Mouse (Mus musculus) heart, embryonic 15.5 days (tissue): ENCODE data around the gene Amz1. TPM values are rescaled to one million over a fixed set of nuclear protein-coding genes. Genes with fewer than 3 reads are reported as not detected.

Experiments used
- ATAC-seq: fragments of 200-750 bp; cut with Nextera tagmentation; replicated peaks from 2 replicates; pipeline ENCODE4 v1.8.0; 2017; ENCODE audit warnings: low read depth, moderate TSS enrichment; ENCODE audit not compliant: insufficient number of reproducible peaks, insufficient read depth, low FRiP score
- H3K27ac ChIP-seq: fragments of 300-500 bp; sonication (generic); 2 replicates; pipeline ENCODE4 v1.5.1; 2015; ENCODE audit warnings: mild to moderate bottlenecking, inconsistent platforms
- H3K27me3 ChIP-seq: fragments of 300-500 bp; sonication (generic); 2 replicates; pipeline ENCODE4 v1.6.1; 2015; ENCODE audit warnings: inconsistent platforms
- H3K36me3 ChIP-seq: fragments of 300-500 bp; sonication (generic); 2 replicates; pipeline ENCODE4 v1.6.1; 2015; ENCODE audit warnings: mild to moderate bottlenecking, inconsistent platforms
- H3K4me1 ChIP-seq: fragments of 300-500 bp; sonication (generic); replicated peaks from 2 replicates; pipeline ENCODE4 v1.6.1; 2015; ENCODE audit warnings: inconsistent platforms
- H3K4me2 ChIP-seq: fragments of 300-500 bp; sonication (generic); 2 replicates; pipeline ENCODE4 v1.6.1; 2015; ENCODE audit warnings: inconsistent platforms, mild to moderate bottlenecking, moderate library complexity
- H3K4me3 ChIP-seq: fragments of 300-500 bp; sonication (generic); 2 replicates; pipeline ENCODE4 v1.5.1; 2015; ENCODE audit warnings: mild to moderate bottlenecking, inconsistent platforms
- H3K9ac ChIP-seq: fragments of 300-500 bp; sonication (generic); 2 replicates; pipeline ENCODE4 v1.6.1; 2015; ENCODE audit warnings: mild to moderate bottlenecking, inconsistent platforms
- H3K9me3 ChIP-seq: fragments of 300-500 bp; sonication (generic); replicated peaks from 2 replicates; pipeline ENCODE4 v1.6.1; 2016; ENCODE audit warnings: inconsistent platforms
- WGBS: fragments of 180-500 bp; shearing (Covaris S2); methylation state at CpG from one replicate; pipeline ENCODE4 v1.1.7; 2015; ENCODE audit warnings: mixed read lengths; 5-methylcytosine and 5-hydroxymethylcytosine counted together
- polyA plus RNA-seq: library from polyadenylated mRNA; unstranded; fragments of >200 nt; fragmentation: Nextera tagmentation; extraction: Ambion mirVana; gene quantifications from 2 replicates; pipeline ENCODE4 v1.2.1, GENCODE M21; 2015

The Amz1 gene
- polyA plus RNA-seq, 1 experiment from 2014 or later, result 0.72 TPM

DNA sequence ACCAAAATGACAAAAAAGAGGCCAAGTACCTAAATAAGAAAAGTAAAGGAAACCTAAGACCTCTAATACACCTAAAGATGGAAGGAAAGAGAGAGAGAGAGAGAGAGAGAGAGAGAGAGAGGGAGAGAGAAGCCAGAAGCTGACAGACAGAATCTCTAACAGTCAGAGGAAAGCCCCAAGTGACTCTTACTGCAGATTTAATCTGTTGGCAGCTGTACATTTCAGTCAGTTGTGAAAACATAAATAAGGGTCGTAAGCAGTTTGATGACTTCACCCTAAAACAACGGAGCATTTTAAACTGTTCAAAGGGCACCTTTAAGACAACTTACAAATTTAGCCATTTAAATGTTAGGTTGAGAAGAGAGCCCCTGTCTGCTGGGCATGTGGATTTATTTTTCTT is 66.5 kb downstream of the Amz1 start:
- H3K27me3 ChIP-seq, result no peaks in the 10 kb centered on the region
- H3K36me3 ChIP-seq, result no peaks in the 10 kb centered on the region; the same call in 1 of the 2 replicates
- no peak overlapping the region for H3K4me2 ChIP-seq
- no peak for ATAC-seq
- no peaks in the 10 kb centered on the region for H3K9me3 ChIP-seq
- no peak overlapping the region for H3K4me3 ChIP-seq
- H3K27ac ChIP-seq, result peak overlapping the region; percentile 85
- H3K9ac ChIP-seq, result no peak overlapping the region
- 37% methylated on average over 2 of the region's 2 CpGs for WGBS
- peaks cover 82% of the 10 kb centered on the region for H3K4me1 ChIP-seq

DNA sequence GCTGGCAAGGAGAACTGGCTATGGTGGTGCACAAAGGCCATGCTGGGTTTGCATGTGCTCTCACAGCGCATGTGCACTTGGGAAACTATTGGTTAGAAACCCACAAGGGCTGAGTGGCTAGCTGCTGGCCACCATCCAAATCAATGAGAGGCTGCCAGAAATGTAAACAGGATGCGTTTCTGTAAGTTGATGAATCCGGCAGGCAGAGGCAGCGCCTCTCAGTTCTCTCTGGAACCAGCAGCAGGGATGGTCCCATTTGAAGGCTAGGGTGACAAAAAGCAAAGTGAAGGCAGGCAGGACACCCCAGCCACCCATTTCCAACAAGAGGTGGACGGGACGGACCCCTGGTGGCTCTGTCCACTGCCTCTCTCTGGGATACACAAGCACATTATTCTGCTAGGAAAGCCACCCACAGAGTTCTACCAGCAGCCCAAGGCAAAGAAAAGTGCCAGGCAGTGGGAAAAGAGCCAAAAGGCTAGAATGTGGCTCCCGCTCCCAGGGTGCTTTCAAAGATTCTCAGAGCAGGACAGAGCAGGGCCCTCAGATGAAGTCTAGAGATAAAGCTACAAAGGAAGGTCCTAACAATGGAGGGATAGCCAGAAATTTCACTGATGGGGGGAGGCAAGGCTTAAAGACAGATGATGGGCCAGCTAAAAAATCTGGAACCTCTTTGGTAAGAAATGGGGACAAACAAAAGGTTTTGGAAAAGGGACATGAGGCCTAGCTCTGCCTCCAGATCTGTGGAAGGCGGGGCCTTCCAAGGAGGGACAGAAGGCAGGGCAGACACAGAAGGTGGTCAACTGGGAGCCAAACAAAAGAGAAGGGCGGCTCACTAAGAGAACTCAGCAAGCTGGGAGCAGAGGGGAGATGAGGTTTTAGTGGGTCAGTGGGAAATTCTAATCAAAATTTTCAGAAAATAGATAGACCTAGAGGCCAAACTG is 67.3 kb downstream of the Amz1 start:
- no peaks in the 10 kb centered on the region for H3K9me3 ChIP-seq
- H3K9ac ChIP-seq, result no peak overlapping the region; the same call in 1 of the 2 replicates
- H3K4me2 ChIP-seq, result peak overlapping the region; percentile 27
- H3K4me1 ChIP-seq, result peaks cover 77% of the 10 kb centered on the region
- ATAC-seq, result peak; percentile 37; the same call in 1 of the 2 replicates
- WGBS, result 25% methylated on average over 9 of the region's 9 CpGs
- H3K36me3 ChIP-seq, result no peaks in the 10 kb centered on the region
- H3K27ac ChIP-seq, result peak overlapping the region; percentile 85
- H3K4me3 ChIP-seq, result no peak overlapping the region
- H3K27me3 ChIP-seq, result no peaks in the 10 kb centered on the region

DNA sequence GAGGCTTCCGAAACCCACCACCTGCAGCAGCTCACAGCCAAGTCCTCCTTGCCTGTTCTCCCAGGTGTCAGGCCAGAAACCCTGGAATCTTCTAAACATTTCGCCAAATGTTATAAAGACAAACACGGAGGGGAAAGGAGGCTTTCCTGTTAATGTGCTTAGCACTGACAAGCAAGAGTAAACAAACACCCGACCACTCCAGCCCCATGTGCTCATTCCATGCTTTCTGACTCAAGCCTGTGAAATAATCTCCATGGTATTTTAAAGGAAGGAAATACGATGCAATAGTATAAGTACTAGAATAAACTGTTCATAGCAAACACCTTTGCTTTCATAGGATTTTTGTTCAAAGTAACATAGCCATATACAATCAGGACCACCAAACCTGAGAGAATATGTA is 68.3 kb downstream of the Amz1 start:
- H3K9me3 ChIP-seq, result no peaks in the 10 kb centered on the region
- ATAC-seq, result no peak
- H3K36me3 ChIP-seq, result no peaks in the 10 kb centered on the region
- H3K4me3 ChIP-seq, result no peak overlapping the region
- H3K9ac ChIP-seq, result no peak overlapping the region
- H3K4me2 ChIP-seq, result no peak overlapping the region
- peak overlapping the region; percentile 85 for H3K27ac ChIP-seq
- WGBS, result 46% methylated on average over 5 of the region's 5 CpGs
- H3K27me3 ChIP-seq, result no peaks in the 10 kb centered on the region
- H3K4me1 ChIP-seq, result peaks cover 73% of the 10 kb centered on the region

DNA sequence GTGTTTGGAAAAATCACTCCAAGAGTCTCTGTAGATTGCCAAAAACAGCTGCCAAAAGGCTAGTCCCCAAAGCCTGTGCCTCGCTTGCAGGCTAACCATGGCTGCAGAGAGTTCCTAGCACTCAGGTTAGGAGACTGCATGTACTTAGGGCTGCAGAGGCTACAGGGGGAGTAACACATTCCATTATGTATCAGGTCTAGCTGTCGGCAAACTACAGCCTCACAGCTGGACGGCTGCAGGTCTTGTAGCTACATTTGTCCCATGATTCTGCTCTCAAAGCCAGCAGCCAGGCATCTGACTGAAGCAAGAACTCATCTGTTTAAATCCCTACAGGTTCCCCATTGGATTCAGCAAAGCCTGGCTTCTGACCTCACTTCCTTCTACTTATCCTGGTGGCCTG is 70.8 kb downstream of the Amz1 start:
- ATAC-seq, result no peak; the same call in 1 of the 2 replicates
- H3K9me3 ChIP-seq, result no peaks in the 10 kb centered on the region
- H3K36me3 ChIP-seq, result no peaks in the 10 kb centered on the region
- H3K4me2 ChIP-seq, result 0 out of 2 replicates have a peak overlapping the region, but pooled peaks have one; percentile 6
- H3K27ac ChIP-seq, result peak overlapping the region; percentile 79
- no peak overlapping the region for H3K9ac ChIP-seq
- H3K4me1 ChIP-seq, result peaks cover 79% of the 10 kb centered on the region
- no peak overlapping the region for H3K4me3 ChIP-seq
- 16% methylated on average over 3 of the region's 3 CpGs for WGBS
- H3K27me3 ChIP-seq, result no peaks in the 10 kb centered on the region

DNA sequence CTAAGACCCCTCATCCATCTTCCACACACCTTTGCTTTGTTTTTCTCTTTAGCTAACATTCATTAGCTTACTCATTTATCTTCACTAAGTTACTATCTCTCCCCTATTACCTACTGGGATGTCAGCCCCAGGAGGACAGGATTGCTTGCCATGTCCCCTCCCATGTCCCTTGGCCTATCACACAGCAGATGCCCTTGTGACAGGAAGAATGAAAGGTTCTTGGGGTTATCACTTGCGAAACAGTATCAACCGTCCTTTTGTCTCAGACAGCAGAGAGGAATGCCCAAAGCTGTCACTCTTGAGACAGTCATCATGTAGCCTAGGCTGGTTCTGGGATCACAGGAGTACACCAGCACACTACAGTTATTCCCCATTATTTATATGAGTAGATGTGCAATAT is 71.2 kb downstream of the Amz1 start:
- no peak for ATAC-seq
- H3K27ac ChIP-seq, result peak overlapping the region; percentile 79
- WGBS, result 35% methylated on average over 2 of the region's 2 CpGs
- H3K9ac ChIP-seq, result no peak overlapping the region
- H3K4me1 ChIP-seq, result peaks cover 78% of the 10 kb centered on the region
- H3K27me3 ChIP-seq, result no peaks in the 10 kb centered on the region
- H3K9me3 ChIP-seq, result no peaks in the 10 kb centered on the region
- H3K4me3 ChIP-seq, result no peak overlapping the region
- no peak overlapping the region for H3K4me2 ChIP-seq
- no peaks in the 10 kb centered on the region for H3K36me3 ChIP-seq

DNA sequence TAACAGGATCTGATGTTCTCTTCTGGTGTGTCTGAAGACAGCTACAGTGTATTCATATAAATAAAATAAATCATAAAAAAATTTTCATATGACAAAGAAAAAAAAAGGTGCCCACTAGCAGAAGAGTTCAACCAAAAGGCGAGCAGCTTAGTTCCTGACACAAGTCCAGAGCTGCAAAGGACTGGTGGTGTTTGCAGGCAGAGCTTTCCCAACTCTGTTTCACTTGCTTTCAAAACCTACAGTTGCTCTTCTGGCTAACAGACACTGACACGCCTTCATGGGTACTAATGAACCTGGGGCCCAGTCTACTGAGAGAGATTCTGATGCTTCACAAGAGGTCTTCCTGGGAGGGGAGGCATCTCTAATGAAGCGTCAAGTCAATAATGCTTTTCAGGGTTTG is 72.1 kb downstream of the Amz1 start:
- Histone ChIP-seq H3K27ac (no peak overlapping the region), H3K4me1 (peaks cover 78% of the 10 kb centered on the region), H3K36me3 (no peaks in the 10 kb centered on the region), H3K4me3 (no peak overlapping the region), H3K9ac (no peak overlapping the region), H3K27me3 (no peaks in the 10 kb centered on the region), H3K9me3 (no peaks in the 10 kb centered on the region), H3K4me2 (no peak overlapping the region)
- ATAC-seq, result no peak
- 85% methylated on average over 3 of the region's 3 CpGs for WGBS

DNA sequence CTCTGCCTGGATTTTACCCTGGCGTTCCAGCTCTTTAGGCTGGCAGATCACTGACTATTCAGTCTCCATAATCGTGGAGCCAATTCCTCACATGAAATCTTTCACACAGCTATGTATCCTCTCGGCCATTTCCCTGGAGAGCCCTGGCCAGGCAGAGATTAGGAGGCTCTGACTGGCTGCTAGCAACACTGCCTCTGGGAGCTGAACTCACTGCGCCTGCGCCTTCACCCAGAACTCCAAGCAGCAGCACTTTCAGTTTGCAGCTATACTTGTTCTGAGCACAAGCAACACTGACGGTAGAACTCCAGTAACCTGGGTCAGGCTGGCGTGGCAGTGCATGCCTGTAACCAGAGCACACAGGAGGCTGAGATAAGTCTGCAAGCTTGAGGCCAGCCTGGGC is 74.2 kb downstream of the Amz1 start:
- Histone ChIP-seq H3K9ac (0 out of 2 replicates have a peak overlapping the region, but pooled peaks have one; percentile 14), H3K9me3 (no peaks in the 10 kb centered on the region), H3K36me3 (no peaks in the 10 kb centered on the region), H3K4me3 (peak overlapping the region; percentile 27), H3K27ac (peak overlapping the region; percentile 87), H3K4me1 (peaks cover 72% of the 10 kb centered on the region), H3K27me3 (no peaks in the 10 kb centered on the region), H3K4me2 (peak overlapping the region; percentile 57)
- peak; percentile 63 for ATAC-seq
- WGBS, result 33% methylated on average over 7 of the region's 7 CpGs

DNA sequence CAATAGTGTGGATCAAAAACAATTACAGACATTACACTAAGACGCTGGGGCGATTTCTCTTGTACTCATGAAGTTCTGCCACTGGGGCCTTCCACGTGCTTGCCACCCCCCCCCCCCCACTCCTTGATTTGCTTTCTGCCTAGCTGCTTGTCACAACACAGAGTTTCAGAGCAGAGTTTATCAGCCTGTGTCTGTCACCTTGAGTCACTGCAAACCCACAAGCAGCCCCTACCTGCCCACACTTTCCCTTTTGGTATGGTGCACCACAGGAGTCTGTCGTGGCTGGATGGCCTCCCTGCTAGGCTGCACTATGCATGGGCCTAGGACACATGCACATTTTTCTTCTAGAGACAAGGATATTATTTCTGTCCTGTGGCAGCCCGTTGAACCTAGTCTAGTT is 74.8 kb downstream of the Amz1 start:
- no peaks in the 10 kb centered on the region for H3K27me3 ChIP-seq
- 50% methylated on average over 5 of the region's 5 CpGs for WGBS
- no peak overlapping the region for H3K4me2 ChIP-seq

DNA sequence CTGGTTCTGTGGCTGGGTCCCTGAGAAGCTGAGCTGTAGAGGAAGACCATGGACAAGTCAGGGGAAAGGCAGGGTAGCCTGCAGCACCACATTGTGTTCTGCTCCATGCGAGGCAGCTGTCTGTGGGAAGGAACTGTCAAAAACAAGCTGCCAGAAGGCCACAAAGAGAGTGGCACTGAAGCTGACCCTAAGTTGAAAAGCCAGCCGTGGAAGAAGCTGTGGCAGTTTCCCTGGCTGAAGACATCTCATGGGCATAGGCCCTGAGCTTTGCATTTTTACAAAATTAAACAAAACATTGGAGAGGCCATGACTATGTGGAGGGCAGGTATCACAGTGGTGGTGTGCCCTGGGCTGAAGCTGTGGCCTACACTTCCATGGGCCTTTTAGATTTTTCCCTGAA is 75.3 kb downstream of the Amz1 start:
- Histone ChIP-seq H3K9ac (no peak overlapping the region; the same call in 1 of the 2 replicates), H3K9me3 (no peaks in the 10 kb centered on the region), H3K27ac (peak overlapping the region; percentile 87), H3K4me2 (no peak overlapping the region), H3K27me3 (no peaks in the 10 kb centered on the region), H3K4me3 (no peak overlapping the region), H3K4me1 (peaks cover 72% of the 10 kb centered on the region), H3K36me3 (no peaks in the 10 kb centered on the region)
- ATAC-seq, result no peak
- WGBS, result 37% methylated on average over 2 of the region's 2 CpGs

More for the DNA sequence above, 74.8 kb downstream of the Amz1 start:
- Histone ChIP-seq H3K4me1 (peaks cover 73% of the 10 kb centered on the region), H3K9ac (no peak overlapping the region; the same call in 1 of the 2 replicates), H3K9me3 (no peaks in the 10 kb centered on the region), H3K4me3 (no peak overlapping the region), H3K36me3 (no peaks in the 10 kb centered on the region), H3K27ac (peak overlapping the region; percentile 87)
- no peak for ATAC-seq

DNA sequence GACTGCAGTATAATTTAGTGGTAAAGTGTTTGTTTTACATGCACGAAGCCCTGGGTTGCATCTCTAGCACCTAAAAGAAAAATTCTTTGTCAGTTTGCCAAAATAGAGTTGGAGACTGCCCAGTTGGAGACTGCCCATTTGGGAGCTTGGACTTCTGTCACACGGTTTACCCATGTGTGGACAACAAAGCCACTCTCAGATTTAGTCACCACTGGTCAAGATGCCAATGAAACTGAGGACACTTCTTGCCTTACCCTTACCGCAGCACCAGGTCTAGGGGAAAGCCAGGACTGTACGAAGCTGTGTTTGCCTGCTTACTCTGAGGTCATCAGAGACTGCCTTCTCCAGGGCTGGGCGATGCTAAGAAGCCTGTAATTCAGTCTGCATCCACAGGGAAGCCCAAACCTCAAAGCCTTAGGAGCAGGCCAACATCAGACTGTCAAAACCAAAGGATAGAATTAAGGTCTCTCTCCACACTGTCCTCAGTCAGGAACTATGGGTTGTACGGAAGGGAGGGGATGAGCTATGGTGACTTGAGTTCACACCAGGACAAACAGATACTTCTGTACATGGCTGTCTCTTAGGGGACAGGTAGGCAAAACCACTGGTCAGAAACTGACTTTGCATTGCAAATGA is 76.5 kb downstream of the Amz1 start:
- H3K4me1 ChIP-seq, result peaks cover 64% of the 10 kb centered on the region
- H3K4me2 ChIP-seq, result no peak overlapping the region
- H3K4me3 ChIP-seq, result no peak overlapping the region
- H3K9me3 ChIP-seq, result no peaks in the 10 kb centered on the region
- no peaks in the 10 kb centered on the region for H3K27me3 ChIP-seq
- no peaks in the 10 kb centered on the region for H3K36me3 ChIP-seq
- 0 out of 2 replicates have a peak, but pooled peaks have one; percentile 36 for ATAC-seq
- 55% methylated on average over 6 of the region's 6 CpGs for WGBS
- H3K9ac ChIP-seq, result no peak overlapping the region
- peak overlapping the region; percentile 52; the same call in 1 of the 2 replicates for H3K27ac ChIP-seq

DNA sequence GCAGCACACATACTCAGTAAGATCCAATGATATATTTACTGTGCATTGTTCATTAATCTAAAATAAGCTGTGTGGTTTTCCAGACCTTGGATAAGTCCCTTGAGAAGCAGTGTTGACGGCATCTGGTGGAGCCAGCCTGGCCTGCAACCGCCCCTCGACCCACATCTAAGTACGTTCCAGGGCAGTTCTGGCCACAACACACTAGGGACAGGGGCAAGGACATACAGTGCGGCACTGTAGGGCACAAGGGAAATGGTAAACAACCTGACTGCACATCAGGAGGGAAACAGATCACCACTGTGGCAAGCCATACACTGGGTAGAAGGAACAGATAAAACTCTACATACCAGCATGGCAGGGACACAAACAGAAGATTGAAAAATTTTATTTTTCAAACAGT is 77.9 kb downstream of the Amz1 start:
- H3K4me1 ChIP-seq, result peaks cover 68% of the 10 kb centered on the region
- ATAC-seq, result no peak
- no peak overlapping the region for H3K4me3 ChIP-seq
- H3K9me3 ChIP-seq, result no peaks in the 10 kb centered on the region
- WGBS, result 73% methylated on average over 5 of the region's 5 CpGs
- H3K27ac ChIP-seq, result no peak overlapping the region
- no peaks in the 10 kb centered on the region for H3K27me3 ChIP-seq
- H3K36me3 ChIP-seq, result no peaks in the 10 kb centered on the region
- no peak overlapping the region for H3K4me2 ChIP-seq
- no peak overlapping the region for H3K9ac ChIP-seq
